Mouse (Mus musculus): ENCODE results near the gene Ptprd. TPM values are rescaled to one million over a fixed set of nuclear protein-coding genes. Genes with fewer than 3 reads are reported as not detected.

The Ptprd gene
- polyA plus RNA-seq, 1 experiment from 2014 or later = 112 TPM

- H3K4me1 ChIP-seq (replicated peaks; ENCODE audit: control insufficient read depth, insufficient read depth, low read length) = no peaks in the 10 kb centered on the region
- ATAC-seq (ENCODE audit: low FRiP score) = no peak
- H3K9ac ChIP-seq = no peak overlapping the region
- H3K9me3 ChIP-seq (ENCODE audit: control insufficient read depth, low read length) = no peaks in the 10 kb centered on the region
- H3K27ac ChIP-seq = no peak overlapping the region
- DNase-seq (ENCODE audit: low spot score) = no peak
- no peak overlapping the region for H3K4me2 ChIP-seq (replicated peaks)
- H3K4me3 ChIP-seq (replicated peaks; ENCODE audit: low read length) = no peak overlapping the region
- no peaks in the 10 kb centered on the region for H3K27me3 ChIP-seq (ENCODE audit: control insufficient read depth, insufficient read depth, low read length)
- 82% methylated on average over 2 of the region's 2 CpGs for WGBS
- peaks cover 7% of the 10 kb centered on the region for H3K36me3 ChIP-seq (replicated peaks; ENCODE audit: control insufficient read depth, insufficient read depth)
Observed at GRCm38 (mm10) chr4:76000258-76000657, 2211.5 kb downstream of the Ptprd start.

GRCm38 (mm10) chr4:75995841-75996240, 2215.9 kb downstream of the Ptprd start:
- no peak overlapping the region for H3K4me2 ChIP-seq (replicated peaks)
- H3K36me3 ChIP-seq (replicated peaks; ENCODE audit: control insufficient read depth, insufficient read depth) = peaks cover 7% of the 10 kb centered on the region
- WGBS = 39% methylated on average over 4 of the region's 4 CpGs
- H3K4me1 ChIP-seq (replicated peaks; ENCODE audit: control insufficient read depth, insufficient read depth, low read length) = no peaks in the 10 kb centered on the region
- H3K9ac ChIP-seq = no peak overlapping the region
- DNase-seq (ENCODE audit: low spot score) = no peak
- no peaks in the 10 kb centered on the region for H3K9me3 ChIP-seq (ENCODE audit: control insufficient read depth, low read length)
- no peaks in the 10 kb centered on the region for H3K27me3 ChIP-seq (ENCODE audit: control insufficient read depth, insufficient read depth, low read length)
- ATAC-seq (ENCODE audit: low FRiP score) = no peak
- no peak overlapping the region for H3K4me3 ChIP-seq (replicated peaks; ENCODE audit: low read length)
- no peak overlapping the region for H3K27ac ChIP-seq

GRCm38 (mm10) chr4:75994576-75994975, 2217.2 kb downstream of the Ptprd start:
- no peak overlapping the region for H3K4me2 ChIP-seq (replicated peaks)
- peaks cover 7% of the 10 kb centered on the region for H3K36me3 ChIP-seq (replicated peaks; ENCODE audit: control insufficient read depth, insufficient read depth)
- H3K9ac ChIP-seq = no peak overlapping the region
- 50% methylated on average over 4 of the region's 4 CpGs for WGBS
- H3K27ac ChIP-seq = no peak overlapping the region
- no peaks in the 10 kb centered on the region for H3K4me1 ChIP-seq (replicated peaks; ENCODE audit: control insufficient read depth, insufficient read depth, low read length)
- no peak for ATAC-seq (ENCODE audit: low FRiP score)
- DNase-seq (ENCODE audit: low spot score) = no peak
- no peaks in the 10 kb centered on the region for H3K27me3 ChIP-seq (ENCODE audit: control insufficient read depth, insufficient read depth, low read length)
- H3K4me3 ChIP-seq (replicated peaks; ENCODE audit: low read length) = no peak overlapping the region
- H3K9me3 ChIP-seq (ENCODE audit: control insufficient read depth, low read length) = no peaks in the 10 kb centered on the region

- no peaks in the 10 kb centered on the region for H3K4me1 ChIP-seq (replicated peaks; ENCODE audit: control insufficient read depth, insufficient read depth, low read length)
- ATAC-seq (ENCODE audit: low FRiP score) (no peak), DNase-seq (ENCODE audit: low spot score) (no peak)
- H3K9ac ChIP-seq = no peak overlapping the region
- no peak overlapping the region for H3K4me2 ChIP-seq (replicated peaks)
- no peak overlapping the region for H3K4me3 ChIP-seq (replicated peaks; ENCODE audit: low read length)
- H3K9me3 ChIP-seq (ENCODE audit: control insufficient read depth, low read length) = no peaks in the 10 kb centered on the region
- H3K36me3 ChIP-seq (replicated peaks; ENCODE audit: control insufficient read depth, insufficient read depth) = peaks cover 4% of the 10 kb centered on the region
- no peaks in the 10 kb centered on the region for H3K27me3 ChIP-seq (ENCODE audit: control insufficient read depth, insufficient read depth, low read length)
- WGBS = 88% methylated on average over 7 of the region's 7 CpGs
- no peak overlapping the region for H3K27ac ChIP-seq
Observed at GRCm38 (mm10) chr4:75993092-75993491, 2218.7 kb downstream of the Ptprd start.

GRCm38 (mm10) chr4:75991621-75992245, 2220.0 kb downstream of the Ptprd start:
- Histone ChIP-seq H3K27me3 (ENCODE audit: control insufficient read depth, insufficient read depth, low read length) (no peaks in the 10 kb centered on the region), H3K36me3 (replicated peaks; ENCODE audit: control insufficient read depth, insufficient read depth) (no peaks in the 10 kb centered on the region; the same call in 1 of the 2 replicates), H3K4me1 (replicated peaks; ENCODE audit: control insufficient read depth, insufficient read depth, low read length) (no peaks in the 10 kb centered on the region), H3K4me3 (replicated peaks; ENCODE audit: low read length) (no peak overlapping the region), H3K27ac (no peak overlapping the region), H3K4me2 (replicated peaks) (no peak overlapping the region), H3K9me3 (ENCODE audit: control insufficient read depth, low read length) (no peaks in the 10 kb centered on the region), H3K9ac (no peak overlapping the region)
- WGBS = 85% methylated on average over 6 of the region's 6 CpGs
- DNase-seq (ENCODE audit: low spot score) (no peak), ATAC-seq (ENCODE audit: low FRiP score) (no peak)

DNA sequence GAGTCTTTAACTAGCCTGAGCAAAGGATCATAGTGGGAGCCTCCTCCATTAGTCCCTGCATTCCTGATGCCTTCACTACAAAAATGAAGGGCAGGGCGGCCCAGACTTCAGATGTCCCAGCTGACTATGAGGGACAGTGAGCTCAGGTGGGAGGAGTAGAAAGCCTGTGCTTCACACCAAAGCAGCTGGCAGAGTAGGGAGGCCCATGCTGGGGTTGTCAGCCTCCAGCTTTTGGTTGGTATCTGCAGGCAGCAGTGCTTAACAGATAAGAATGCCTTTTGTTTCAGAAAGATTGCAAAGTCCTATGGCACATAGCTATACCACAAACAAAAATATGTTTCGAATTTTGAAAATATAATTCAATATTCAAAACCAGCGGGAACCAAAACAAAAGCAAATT, 2237.0 kb downstream of the Ptprd start:
- Histone ChIP-seq H3K4me3 (replicated peaks; ENCODE audit: low read length) (no peak overlapping the region), H3K9ac (no peak overlapping the region), H3K4me2 (replicated peaks) (no peak overlapping the region), H3K9me3 (ENCODE audit: control insufficient read depth, low read length) (no peaks in the 10 kb centered on the region), H3K27me3 (ENCODE audit: control insufficient read depth, insufficient read depth, low read length) (no peaks in the 10 kb centered on the region), H3K27ac (no peak overlapping the region), H3K4me1 (replicated peaks; ENCODE audit: control insufficient read depth, insufficient read depth, low read length) (no peaks in the 10 kb centered on the region), H3K36me3 (replicated peaks; ENCODE audit: control insufficient read depth, insufficient read depth) (peaks cover 9% of the 10 kb centered on the region; the same call in 1 of the 2 replicates)
- DNase-seq (ENCODE audit: low spot score) = no peak
- ATAC-seq (ENCODE audit: low FRiP score) = no peak
- 90% methylated on average over 3 of the region's 3 CpGs for WGBS

DNA sequence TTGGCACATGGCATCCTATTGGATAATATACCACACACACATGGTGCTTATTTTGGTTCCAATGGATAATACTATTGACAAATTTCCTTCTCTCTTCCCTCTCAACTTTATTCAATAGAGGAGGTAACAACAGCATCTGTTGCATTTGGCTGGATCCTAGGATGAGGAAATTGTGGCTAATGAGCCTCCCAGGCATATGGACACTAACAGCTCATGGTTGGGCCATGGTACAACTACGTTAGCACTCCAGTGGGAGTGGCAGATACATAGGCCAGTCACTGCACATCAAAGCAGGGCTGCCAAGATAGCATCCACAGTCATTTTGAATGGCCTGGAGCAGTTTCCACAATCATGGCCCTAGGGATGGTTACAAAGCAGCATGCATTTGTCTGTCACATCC, 2238.4 kb downstream of the Ptprd start:
- no peak for DNase-seq (ENCODE audit: low spot score)
- Histone ChIP-seq H3K9ac (no peak overlapping the region), H3K4me3 (replicated peaks; ENCODE audit: low read length) (no peak overlapping the region), H3K36me3 (replicated peaks; ENCODE audit: control insufficient read depth, insufficient read depth) (0 out of 2 replicates have a peak, but pooled peaks cover 9% of the 10 kb centered on the region), H3K27ac (no peak overlapping the region), H3K4me2 (replicated peaks) (no peak overlapping the region), H3K27me3 (ENCODE audit: control insufficient read depth, insufficient read depth, low read length) (no peaks in the 10 kb centered on the region), H3K4me1 (replicated peaks; ENCODE audit: control insufficient read depth, insufficient read depth, low read length) (no peaks in the 10 kb centered on the region), H3K9me3 (ENCODE audit: control insufficient read depth, low read length) (no peaks in the 10 kb centered on the region)
- ATAC-seq (ENCODE audit: low FRiP score) = peak; percentile 57; the same call in 1 of the 2 replicates
- WGBS = 71% methylated on average over 1 of the region's 1 CpGs

- H3K4me2 ChIP-seq (replicated peaks) = no peak overlapping the region
- H3K9me3 ChIP-seq (ENCODE audit: control insufficient read depth, low read length) = no peaks in the 10 kb centered on the region
- H3K4me1 ChIP-seq (replicated peaks; ENCODE audit: control insufficient read depth, insufficient read depth, low read length) = 0 out of 2 replicates have a peak, but pooled peaks cover 3% of the 10 kb centered on the region
- H3K36me3 ChIP-seq (replicated peaks; ENCODE audit: control insufficient read depth, insufficient read depth) = 0 out of 2 replicates have a peak, but pooled peaks cover 5% of the 10 kb centered on the region
- H3K27ac ChIP-seq = no peak overlapping the region
- DNase-seq (ENCODE audit: low spot score) = no peak
- H3K27me3 ChIP-seq (ENCODE audit: control insufficient read depth, insufficient read depth, low read length) = no peaks in the 10 kb centered on the region
- H3K4me3 ChIP-seq (replicated peaks; ENCODE audit: low read length) = no peak overlapping the region
- ATAC-seq (ENCODE audit: low FRiP score) = no peak
- H3K9ac ChIP-seq = no peak overlapping the region
- 90% methylated on average over 2 of the region's 2 CpGs for WGBS
Observed at GRCm38 (mm10) chr4:75969961-75970360, 2241.8 kb downstream of the Ptprd start.

- ATAC-seq (ENCODE audit: low FRiP score) = no peak
- 83% methylated on average over 2 of the region's 2 CpGs for WGBS
- DNase-seq (ENCODE audit: low spot score) = no peak
- H3K9me3 ChIP-seq (ENCODE audit: control insufficient read depth, low read length) = no peaks in the 10 kb centered on the region
- no peak overlapping the region for H3K4me2 ChIP-seq (replicated peaks)
- H3K27me3 ChIP-seq (ENCODE audit: control insufficient read depth, insufficient read depth, low read length) = no peaks in the 10 kb centered on the region
- H3K9ac ChIP-seq = no peak overlapping the region
- H3K36me3 ChIP-seq (replicated peaks; ENCODE audit: control insufficient read depth, insufficient read depth) = no peaks in the 10 kb centered on the region
- H3K27ac ChIP-seq = no peak overlapping the region
- no peak overlapping the region for H3K4me3 ChIP-seq (replicated peaks; ENCODE audit: low read length)
- H3K4me1 ChIP-seq (replicated peaks; ENCODE audit: control insufficient read depth, insufficient read depth, low read length) = 0 out of 2 replicates have a peak, but pooled peaks cover 3% of the 10 kb centered on the region
Observed at GRCm38 (mm10) chr4:75968618-75969017, 2243.1 kb downstream of the Ptprd start.

GRCm38 (mm10) chr4:75965810-75966209, 2246.0 kb downstream of the Ptprd start:
- ATAC-seq (ENCODE audit: low FRiP score) (no peak), DNase-seq (ENCODE audit: low spot score) (no peak)
- no peak overlapping the region for H3K27ac ChIP-seq
- H3K36me3 ChIP-seq (replicated peaks; ENCODE audit: control insufficient read depth, insufficient read depth) = no peaks in the 10 kb centered on the region
- no peak overlapping the region for H3K4me2 ChIP-seq (replicated peaks)
- no peaks in the 10 kb centered on the region for H3K9me3 ChIP-seq (ENCODE audit: control insufficient read depth, low read length)
- H3K4me1 ChIP-seq (replicated peaks; ENCODE audit: control insufficient read depth, insufficient read depth, low read length) = 0 out of 2 replicates have a peak, but pooled peaks cover 3% of the 10 kb centered on the region
- no peak overlapping the region for H3K4me3 ChIP-seq (replicated peaks; ENCODE audit: low read length)
- no peaks in the 10 kb centered on the region for H3K27me3 ChIP-seq (ENCODE audit: control insufficient read depth, insufficient read depth, low read length)
- no peak overlapping the region for H3K9ac ChIP-seq
- WGBS = 85% methylated on average over 3 of the region's 3 CpGs

Data from hindbrain, embryonic 14.5 days (tissue).